Mouse (Mus musculus) neural tube, embryonic 14.5 days (tissue): ENCODE measurements around the gene Vnn1. TPM values are rescaled to one million over a fixed set of nuclear protein-coding genes. Genes with fewer than 3 reads are reported as not detected.

Experiments
- ATAC-seq: fragments of 200-750 bp; cut with Nextera tagmentation; 2 replicates; pipeline ENCODE4 v1.8.0; 2017; ENCODE audit warnings: low read depth, mild to moderate bottlenecking, moderate TSS enrichment, moderate library complexity
- H3K27ac ChIP-seq: fragments of 300-500 bp; sonication (generic); 2 replicates; pipeline ENCODE4 v1.5.1; 2014; ENCODE audit warnings: low read depth, mild to moderate bottlenecking, control low read depth, low read length, moderate library complexity, mixed read lengths
- H3K27me3 ChIP-seq: fragments of 300-500 bp; sonication (generic); 2 replicates; pipeline ENCODE4 v1.6.1; 2014; ENCODE audit warnings: low read length; ENCODE audit not compliant: control insufficient read depth, insufficient read depth
- H3K36me3 ChIP-seq: fragments of 300-500 bp; sonication (generic); 2 replicates; pipeline ENCODE4 v1.6.1; 2014; ENCODE audit warnings: low read length, mixed read lengths; ENCODE audit not compliant: control insufficient read depth, insufficient read depth
- H3K4me1 ChIP-seq: fragments of 300-500 bp; sonication (generic); 2 replicates; pipeline ENCODE4 v1.6.1; 2014; ENCODE audit warnings: low read length; ENCODE audit not compliant: control insufficient read depth, insufficient read depth
- H3K4me2 ChIP-seq: fragments of 300-500 bp; sonication (generic); 2 replicates; pipeline ENCODE4 v1.6.1; 2014; ENCODE audit warnings: mild to moderate bottlenecking, low read depth, low read length, control low read depth
- H3K4me3 ChIP-seq: fragments of 300-500 bp; sonication (generic); 2 replicates; pipeline ENCODE4 v1.5.1; 2014; ENCODE audit warnings: low read depth, low read length, control low read depth, mixed read lengths
- H3K9ac ChIP-seq: fragments of 300-500 bp; sonication (generic); replicated peaks from 2 replicates; pipeline ENCODE4 v1.6.1; 2014; ENCODE audit warnings: low read depth, mild to moderate bottlenecking, control low read depth, low read length, mixed read lengths
- H3K9me3 ChIP-seq: fragments of 300-500 bp; sonication (generic); 2 replicates; pipeline ENCODE4 v1.6.1; 2016; ENCODE audit warnings: low read length; ENCODE audit not compliant: control insufficient read depth
- WGBS: fragments of 180-500 bp; shearing (Covaris S2); extraction: QIAGEN DNeasy Blood & Tissue Kit; methylation state at CpG from one replicate; pipeline ENCODE4 v1.1.7; 2014; 5-methylcytosine and 5-hydroxymethylcytosine counted together
- polyA plus RNA-seq: library from polyadenylated mRNA; unstranded; fragments of >200 nt; fragmentation: Nextera tagmentation; extraction: Ambion mirVana; gene quantifications from 2 replicates; pipeline ENCODE4 v1.2.1, GENCODE M21; 2014

Vnn1 gene
- 0.21 and 0.29 TPM in 2 replicates for polyA plus RNA-seq

DNA sequence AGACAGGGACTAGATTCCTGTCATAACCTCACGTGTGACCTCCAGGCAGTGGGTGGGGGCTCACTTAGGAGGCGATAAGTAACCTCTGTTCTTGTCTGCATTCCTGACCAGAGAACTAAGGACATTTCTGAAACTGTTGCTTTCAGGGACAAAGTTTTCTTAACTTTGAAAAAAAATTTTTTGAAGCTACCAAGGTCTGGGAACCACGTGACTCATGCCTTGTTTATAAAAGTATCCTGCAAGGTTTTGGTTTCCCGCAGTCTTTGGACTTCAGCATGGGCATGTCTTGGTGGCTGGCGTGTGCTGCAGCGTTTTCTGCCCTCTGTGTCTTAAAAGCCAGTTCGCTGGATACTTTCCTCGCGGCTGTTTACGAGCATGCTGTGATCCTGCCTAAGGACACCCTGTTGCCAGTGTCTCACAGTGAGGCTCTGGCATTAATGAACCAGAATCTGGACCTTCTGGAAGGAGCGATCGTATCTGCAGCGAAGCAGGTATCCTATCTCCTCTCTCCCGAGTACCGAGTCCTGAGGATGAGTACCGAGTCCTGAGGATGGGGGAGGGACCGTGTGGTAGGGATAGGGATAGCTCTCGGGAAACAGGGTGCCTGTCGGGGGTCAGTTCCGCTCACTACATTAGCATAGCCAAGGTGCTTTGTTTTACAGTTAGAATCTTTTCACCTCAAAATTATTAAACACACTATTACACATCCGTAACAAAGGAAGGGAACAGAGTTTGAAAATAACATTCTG lies at the start of gene Vnn1:
Gene Vnn1 (plus strand): TSS at position 88 of the 749 bp plus-strand sequence.
- Histone ChIP-seq H3K36me3 (no peaks in the 10 kb centered on the region), H3K9ac (no peak within 1 kb of the TSS), H3K4me2 (peak within 1 kb of the TSS; percentile 22; the same call in 1 of the 2 replicates), H3K4me3 (no peak within 1 kb of the TSS), H3K27me3 (no peaks in the 10 kb centered on the region), H3K27ac (no peak within 1 kb of the TSS), H3K4me1 (no peaks in the 10 kb centered on the region), H3K9me3 (no peaks in the 10 kb centered on the region)
- no peak for ATAC-seq
- 37% methylated on average over 21 of the region's 21 CpGs for WGBS

DNA sequence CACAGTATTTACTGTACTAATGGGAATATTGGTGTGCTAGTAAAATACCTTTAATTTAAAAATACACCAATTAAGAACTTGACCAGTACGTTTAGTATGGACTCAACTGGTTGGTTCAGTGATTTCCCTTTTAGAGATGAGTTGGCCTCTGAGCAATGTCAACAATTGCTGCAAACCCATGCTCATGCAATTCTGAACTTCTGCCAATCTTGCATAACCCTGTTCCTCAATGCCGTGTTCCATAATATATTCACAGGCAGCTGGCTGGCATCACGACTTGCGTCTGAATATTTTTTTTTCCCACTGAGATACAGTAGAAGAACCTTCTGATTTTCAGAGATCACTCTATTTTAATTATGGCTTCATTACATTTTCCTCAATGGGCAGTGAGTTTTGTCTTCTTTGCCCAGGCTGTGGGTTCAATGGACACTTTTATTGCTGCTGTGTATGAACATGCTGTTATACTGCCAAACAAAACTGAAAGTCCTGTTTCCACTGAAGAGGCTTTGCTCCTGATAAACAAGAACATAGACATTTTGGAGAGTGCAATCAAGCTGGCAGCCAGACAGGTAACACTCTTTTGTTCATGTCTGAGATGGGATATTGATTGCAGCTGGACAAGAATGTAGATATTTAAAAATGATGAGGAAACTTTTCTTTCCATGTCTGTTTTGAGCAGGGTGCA lies 43.1 kb upstream of the Vnn1 start, which contains the start of gene Vnn3:
Gene Vnn3 (plus strand): TSS at position 235 of the 685 bp plus-strand sequence.
- Histone ChIP-seq H3K9me3 (no peaks in the 10 kb centered on the region), H3K4me1 (no peaks in the 10 kb centered on the region), H3K4me3 (no peak within 1 kb of the TSS), H3K36me3 (no peaks in the 10 kb centered on the region), H3K4me2 (no peak within 1 kb of the TSS), H3K9ac (no peak within 1 kb of the TSS), H3K27ac (no peak within 1 kb of the TSS), H3K27me3 (no peaks in the 10 kb centered on the region)
- ATAC-seq, result no peak
- WGBS, result 89% methylated on average over 4 of the region's 4 CpGs

DNA sequence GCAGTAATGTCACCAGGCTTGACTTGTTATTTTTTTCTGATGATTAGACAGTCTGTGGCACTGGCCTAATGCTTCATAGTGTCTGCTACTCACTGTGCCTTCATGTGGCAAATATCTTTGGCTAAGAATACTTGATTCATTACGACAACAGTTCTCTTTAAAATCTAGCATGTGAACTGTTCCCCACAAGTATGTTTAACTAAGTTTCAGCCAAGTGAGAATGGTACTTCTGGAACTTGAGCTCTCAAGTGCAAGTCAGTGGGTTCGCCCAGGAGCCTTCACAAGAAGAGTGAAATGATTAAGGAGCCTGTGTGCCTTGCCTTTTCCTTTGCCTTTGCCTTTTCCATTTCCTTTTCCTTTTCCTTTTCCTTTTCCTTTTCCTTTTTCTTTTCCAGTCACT lies 42.4 kb upstream of the Vnn1 start:
- Histone ChIP-seq H3K27me3 (no peaks in the 10 kb centered on the region), H3K4me1 (no peaks in the 10 kb centered on the region), H3K9ac (no peak overlapping the region), H3K36me3 (no peaks in the 10 kb centered on the region), H3K4me2 (no peak overlapping the region), H3K27ac (no peak overlapping the region), H3K9me3 (no peaks in the 10 kb centered on the region), H3K4me3 (no peak overlapping the region)
- no peak for ATAC-seq
- WGBS, result 82% methylated on average over 2 of the region's 2 CpGs

DNA sequence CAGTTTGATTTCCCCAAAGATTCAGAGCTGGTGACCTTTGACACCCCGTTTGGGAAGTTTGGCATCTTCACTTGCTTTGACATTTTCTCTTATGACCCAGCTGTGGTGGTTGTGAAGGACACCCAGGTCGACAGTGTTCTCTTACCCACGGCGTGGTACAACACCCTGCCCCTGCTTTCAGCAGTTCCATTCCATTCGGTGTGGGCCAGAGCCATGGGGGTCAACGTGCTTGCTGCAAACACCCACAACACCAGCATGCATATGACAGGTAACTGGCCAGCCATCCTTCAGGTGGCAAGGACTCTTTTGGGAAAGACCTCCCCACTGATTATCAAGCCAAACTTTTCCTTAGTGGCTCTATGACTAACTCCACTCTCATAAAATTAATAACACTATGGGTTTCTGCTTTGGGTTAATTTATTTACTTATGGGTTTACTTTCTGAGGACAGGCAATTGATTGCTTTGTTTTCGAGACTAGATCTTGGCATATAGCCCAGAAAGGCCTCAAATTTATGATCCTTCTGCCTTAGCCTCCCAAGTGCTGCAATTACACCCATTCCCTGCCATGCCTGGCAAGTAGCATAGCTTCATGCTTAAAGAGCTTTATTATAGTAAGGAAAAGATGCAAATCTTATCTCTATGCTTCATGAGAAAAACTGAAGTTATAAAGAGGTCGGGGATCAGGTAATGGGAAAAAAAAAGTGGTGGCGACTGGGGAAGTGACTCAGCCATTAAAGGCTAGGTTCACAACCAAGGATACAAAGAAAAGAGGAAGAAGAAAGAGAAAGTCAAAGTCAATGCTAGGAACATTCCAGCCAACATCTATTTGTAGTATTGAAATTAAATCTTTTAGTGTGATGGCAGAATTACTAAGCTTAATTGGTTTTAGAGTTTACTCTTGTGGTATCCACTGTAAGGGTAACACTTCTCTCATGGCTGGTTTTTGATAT lies 29.9 kb upstream of the Vnn1 start:
- 70% methylated on average over 9 of the region's 9 CpGs for WGBS
- no peak overlapping the region for H3K4me2 ChIP-seq
- H3K4me1 ChIP-seq, result no peaks in the 10 kb centered on the region
- H3K27ac ChIP-seq, result no peak overlapping the region
- H3K9ac ChIP-seq, result no peak overlapping the region
- H3K27me3 ChIP-seq, result no peaks in the 10 kb centered on the region
- H3K9me3 ChIP-seq, result no peaks in the 10 kb centered on the region
- peak; percentile 69; the same call in 1 of the 2 replicates for ATAC-seq
- no peak overlapping the region for H3K4me3 ChIP-seq
- H3K36me3 ChIP-seq, result no peaks in the 10 kb centered on the region

DNA sequence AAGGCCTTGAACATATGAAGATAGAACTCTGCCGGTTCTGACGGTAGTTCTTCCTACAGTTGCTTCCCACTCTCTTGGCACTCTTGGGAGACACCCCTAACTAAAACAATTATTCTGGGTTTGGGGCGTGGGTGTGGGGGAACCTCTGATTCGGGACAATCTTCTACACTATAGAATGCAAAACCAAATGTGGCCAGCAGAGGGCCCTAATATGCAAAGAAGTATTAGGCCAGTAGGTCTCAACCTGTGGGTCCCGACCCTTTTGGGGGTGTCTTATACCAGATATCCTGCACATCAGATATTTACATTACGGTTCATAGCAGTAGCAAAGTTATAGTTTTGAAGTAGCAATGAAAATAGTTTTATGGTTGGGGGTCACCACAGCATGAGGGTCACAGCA lies 13.8 kb upstream of the Vnn1 start:
- Histone ChIP-seq H3K4me3 (no peak overlapping the region), H3K36me3 (no peaks in the 10 kb centered on the region), H3K4me1 (no peaks in the 10 kb centered on the region), H3K9ac (no peak overlapping the region), H3K9me3 (no peaks in the 10 kb centered on the region), H3K4me2 (no peak overlapping the region), H3K27ac (no peak overlapping the region), H3K27me3 (no peaks in the 10 kb centered on the region)
- 90% methylated on average over 6 of the region's 6 CpGs for WGBS
- ATAC-seq, result no peak

DNA sequence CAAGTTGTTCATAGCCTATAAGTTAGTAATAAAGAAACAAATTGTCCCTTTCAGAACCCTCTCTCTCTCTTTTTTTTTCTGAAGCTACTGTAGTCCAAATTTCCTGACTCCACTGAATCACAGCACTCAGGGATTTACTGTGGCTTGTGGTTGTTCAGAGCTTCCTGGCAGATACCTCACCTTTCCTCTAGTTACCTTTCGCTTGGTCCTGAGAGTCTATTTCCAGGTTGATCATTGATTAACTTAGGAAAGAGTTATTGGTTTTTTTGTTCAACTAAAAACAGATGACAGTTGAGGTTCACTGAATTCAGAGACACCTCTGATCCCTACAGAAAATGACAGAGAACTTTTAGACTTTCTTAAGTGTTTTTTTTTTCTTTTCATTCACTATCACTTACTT lies 9.6 kb upstream of the Vnn1 start:
- no peak for ATAC-seq
- Histone ChIP-seq H3K4me2 (no peak overlapping the region), H3K4me1 (no peaks in the 10 kb centered on the region), H3K9ac (no peak overlapping the region), H3K36me3 (no peaks in the 10 kb centered on the region), H3K4me3 (no peak overlapping the region), H3K27ac (no peak overlapping the region), H3K9me3 (no peaks in the 10 kb centered on the region), H3K27me3 (no peaks in the 10 kb centered on the region)
- 97% methylated on average over 1 of the region's 1 CpGs for WGBS

DNA sequence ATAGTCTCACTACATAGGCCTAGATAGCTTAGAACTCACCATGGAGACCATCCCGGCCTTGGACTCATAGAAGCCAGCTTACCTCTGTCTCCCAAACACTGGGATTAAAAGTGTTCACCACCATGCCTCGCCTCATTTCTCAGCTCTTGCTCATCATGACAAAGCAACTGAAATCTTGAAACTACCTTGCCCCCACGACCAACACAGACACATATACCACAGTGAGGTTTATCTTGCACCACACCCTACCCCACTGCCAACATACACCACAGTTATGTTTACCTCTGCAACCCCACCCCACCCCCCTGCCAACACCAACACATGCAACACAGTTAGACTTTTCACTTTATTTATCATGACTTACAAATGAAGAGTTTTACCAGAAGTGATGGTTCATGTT lies 8.4 kb upstream of the Vnn1 start:
- ATAC-seq, result no peak

DNA sequence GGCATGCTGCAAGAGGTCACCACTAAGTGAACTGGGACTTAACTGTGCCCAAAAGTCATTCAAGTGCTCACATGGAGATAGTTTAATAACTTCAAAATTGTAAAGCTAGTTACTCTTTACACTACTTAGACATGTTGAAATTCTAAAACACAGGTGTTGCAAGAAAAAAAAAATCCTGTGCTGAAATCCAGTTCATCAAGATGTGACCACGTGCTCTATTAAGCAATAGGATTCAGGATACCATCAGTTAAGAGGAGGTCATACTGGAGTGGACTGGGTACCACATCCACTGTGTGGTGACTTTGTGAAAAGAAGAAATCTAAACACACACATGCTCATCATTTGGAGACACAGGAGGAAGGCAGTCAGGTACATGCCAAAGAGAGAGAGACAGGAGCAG lies 1.5 kb upstream of the Vnn1 start:
- Histone ChIP-seq H3K9me3 (no peaks in the 10 kb centered on the region), H3K4me2 (no peak overlapping the region), H3K27ac (no peak overlapping the region), H3K4me3 (no peak overlapping the region), H3K36me3 (no peaks in the 10 kb centered on the region), H3K4me1 (no peaks in the 10 kb centered on the region), H3K27me3 (no peaks in the 10 kb centered on the region), H3K9ac (no peak overlapping the region)
- no peak for ATAC-seq
- WGBS, result 93% methylated on average over 1 of the region's 1 CpGs

More for the DNA sequence above, 8.4 kb upstream of the Vnn1 start:
- H3K36me3 ChIP-seq, result no peaks in the 10 kb centered on the region
- no peak overlapping the region for H3K4me3 ChIP-seq
- no peaks in the 10 kb centered on the region for H3K4me1 ChIP-seq
- no peak overlapping the region for H3K27ac ChIP-seq
- no peak overlapping the region for H3K9ac ChIP-seq
- 77% methylated on average over 3 of the region's 3 CpGs for WGBS
- H3K9me3 ChIP-seq, result no peaks in the 10 kb centered on the region
- no peaks in the 10 kb centered on the region for H3K27me3 ChIP-seq
- H3K4me2 ChIP-seq, result no peak overlapping the region
